Mouse (Mus musculus): ENCODE results near the gene Snorc.

Snorc gene

GRCm38 (mm10) chr1:87505524-87505923 lies 35.5 kb downstream of the Snorc start:
- TF ChIP-seq GATA4 (IDR thresholded peaks at IDR 0.05; ENCODE audit: insufficient replicate concordance, low read length) = no peak

GRCm38 (mm10) chr1:87507857-87508256 lies 37.8 kb downstream of the Snorc start:
- no peak for TF ChIP-seq GATA4 (IDR thresholded peaks at IDR 0.05; ENCODE audit: insufficient replicate concordance, low read length)

GRCm38 (mm10) chr1:87508591-87509560 lies 38.8 kb downstream of the Snorc start:
- TF ChIP-seq GATA4 (IDR thresholded peaks at IDR 0.05; ENCODE audit: insufficient replicate concordance, low read length) = no peak

- TF ChIP-seq GATA4 (IDR thresholded peaks at IDR 0.05; ENCODE audit: insufficient replicate concordance, low read length) = no peak
Observed at GRCm38 (mm10) chr1:87509561-87510165, 39.6 kb downstream of the Snorc start, which contains the start of gene Neu2. Gene Neu2 (plus strand): TSS chr1:87509889.

- no peak for TF ChIP-seq GATA4 (IDR thresholded peaks at IDR 0.05; ENCODE audit: insufficient replicate concordance, low read length)
Observed at GRCm38 (mm10) chr1:87510166-87510691, 40.2 kb downstream of the Snorc start.

GRCm38 (mm10) chr1:87510845-87511244 lies 40.8 kb downstream of the Snorc start:
- no peak for TF ChIP-seq GATA4 (IDR thresholded peaks at IDR 0.05; ENCODE audit: insufficient replicate concordance, low read length)

GRCm38 (mm10) chr1:87520467-87520866 lies 50.4 kb downstream of the Snorc start:
- no peak for TF ChIP-seq GATA4 (IDR thresholded peaks at IDR 0.05; ENCODE audit: insufficient replicate concordance, low read length)

GRCm38 (mm10) chr1:87521523-87521922 lies 51.5 kb downstream of the Snorc start:
- TF ChIP-seq GATA4 (IDR thresholded peaks at IDR 0.05; ENCODE audit: insufficient replicate concordance, low read length) = no peak

GRCm38 (mm10) chr1:87525041-87525440 lies 55.0 kb downstream of the Snorc start:
- no peak for TF ChIP-seq GATA4 (IDR thresholded peaks at IDR 0.05; ENCODE audit: insufficient replicate concordance, low read length)

Measured in liver, adult (tissue).